8 mouse cellular contexts compared by ENCODE assay signal in the genomic region with DNA sequence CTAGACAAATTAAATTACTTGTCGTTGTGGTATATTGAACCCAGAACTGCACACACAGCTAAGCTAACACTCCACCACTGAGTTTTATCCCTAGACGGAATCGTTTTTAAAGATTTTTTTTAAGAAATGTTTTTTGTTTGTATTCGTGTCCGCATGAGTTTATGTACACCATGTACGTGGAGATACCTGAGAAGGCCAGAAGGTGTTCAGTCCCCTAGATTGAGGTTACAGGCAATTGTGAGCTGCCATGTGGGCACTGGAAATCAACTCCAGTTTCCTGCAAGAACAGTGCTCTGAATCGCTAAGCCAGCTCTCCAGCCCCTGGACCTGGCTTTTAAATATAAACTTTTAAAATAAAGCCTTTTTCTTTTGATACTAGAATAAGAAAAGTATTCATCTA. TPM values are rescaled to one million over a fixed set of nuclear protein-coding genes. Genes with fewer than 3 reads are reported as not detected.
DNase-seq lines count a peak whose midpoint lies in the region; ATAC-seq and TF ChIP-seq lines count a peak whose summit lies in the region.

No protein-coding gene starts in this region.

- no peaks in the 10 kb centered on the region for H3K36me3 ChIP-seq in kidney, embryonic 16.5 days (ENCODE audit: insufficient read depth, low read length)
- H3K36me3 ChIP-seq in embryonic facial prominence, embryonic 14.5 days (ENCODE audit: control insufficient read depth, insufficient read depth, low read length) = no peaks in the 10 kb centered on the region
- H3K36me3 ChIP-seq in hindbrain, postnatal 0 days (ENCODE audit: insufficient read depth, low read length) = no peaks in the 10 kb centered on the region
- H3K36me3 ChIP-seq in midbrain, embryonic 15.5 days (replicated peaks) = no peaks in the 10 kb centered on the region

- no peak overlapping the region for H3K27ac ChIP-seq in kidney, embryonic 16.5 days (ENCODE audit: low read length)
- H3K27ac ChIP-seq in embryonic facial prominence, embryonic 14.5 days (replicated peaks; ENCODE audit: low read depth, low read length) = no peak overlapping the region
- H3K27ac ChIP-seq in hindbrain, postnatal 0 days = no peak overlapping the region
- H3K27ac ChIP-seq in midbrain, embryonic 15.5 days = no peak overlapping the region

- H3K9me3 ChIP-seq in kidney, embryonic 16.5 days (ENCODE audit: low read length) = no peaks in the 10 kb centered on the region
- no peaks in the 10 kb centered on the region for H3K9me3 ChIP-seq in embryonic facial prominence, embryonic 14.5 days (ENCODE audit: control insufficient read depth, low read length)
- H3K9me3 ChIP-seq in hindbrain, postnatal 0 days (ENCODE audit: low read length) = no peaks in the 10 kb centered on the region
- no peaks in the 10 kb centered on the region for H3K9me3 ChIP-seq in midbrain, embryonic 15.5 days

- no peak for ATAC-seq in kidney, embryonic 16.5 days (ENCODE audit: low FRiP score, low TSS enrichment)
- no peak for ATAC-seq in embryonic facial prominence, embryonic 14.5 days (ENCODE audit: low read depth)
- no peak for ATAC-seq in hindbrain, postnatal 0 days
- ATAC-seq in midbrain, embryonic 15.5 days (replicated peaks) = no peak

- H3K9ac ChIP-seq in kidney, embryonic 16.5 days (replicated peaks; ENCODE audit: low read length) = peak overlapping the region; percentile 74
- peak overlapping the region; percentile 86 for H3K9ac ChIP-seq in embryonic facial prominence, embryonic 14.5 days (ENCODE audit: low read depth, low read length)
- peak overlapping the region; percentile 96 for H3K9ac ChIP-seq in hindbrain, postnatal 0 days (replicated peaks; ENCODE audit: low read length)
- H3K9ac ChIP-seq in midbrain, embryonic 15.5 days = peak overlapping the region; percentile 85

- DNase-seq in kidney, adult 9 months = no peak
- no peak for DNase-seq in embryonic facial prominence, embryonic 14.5 days (ENCODE audit: low spot score)
- no peak for DNase-seq in hindbrain, postnatal 0 days (ENCODE audit: low spot score)
- DNase-seq in urinary bladder, postnatal 4 days (ENCODE audit: low spot score in 2 of 2) = no peak
- no peak for DNase-seq in layer of hippocampus, adult 9-11 months
- DNase-seq in right cerebral cortex, postnatal 25 days = no peak

- peak overlapping the region; percentile 69; the same call in 1 of the 2 replicates for H3K4me3 ChIP-seq in kidney, embryonic 16.5 days (ENCODE audit: low read length)
- peak overlapping the region; percentile 83 for H3K4me3 ChIP-seq in embryonic facial prominence, embryonic 14.5 days (ENCODE audit: low read depth, low read length)
- peak overlapping the region; percentile 84 for H3K4me3 ChIP-seq in hindbrain, postnatal 0 days (ENCODE audit: low read length)
- H3K4me3 ChIP-seq in midbrain, embryonic 15.5 days = peak overlapping the region; percentile 70

- TF ChIP-seq CTCF in hindbrain, postnatal 0 days (IDR thresholded peaks at IDR 0.05; ENCODE audit: low read depth) = no peak

- 64% methylated on average over 7 of the region's 7 CpGs for WGBS in kidney, embryonic 16.5 days
- 60% methylated on average over 7 of the region's 7 CpGs for WGBS in embryonic facial prominence, embryonic 14.5 days
- 73% methylated on average over 7 of the region's 7 CpGs for WGBS in hindbrain, postnatal 0 days
- WGBS in midbrain, embryonic 15.5 days = 73% methylated on average over 7 of the region's 7 CpGs

- H3K4me2 ChIP-seq in kidney, embryonic 16.5 days (replicated peaks; ENCODE audit: low read depth, low read length) = peak overlapping the region; percentile 73
- peak overlapping the region; percentile 56 for H3K4me2 ChIP-seq in embryonic facial prominence, embryonic 14.5 days (ENCODE audit: low read depth, low read length)
- peak overlapping the region; percentile 67 for H3K4me2 ChIP-seq in hindbrain, postnatal 0 days (ENCODE audit: low read depth, low read length)
- H3K4me2 ChIP-seq in midbrain, embryonic 15.5 days = peak overlapping the region; percentile 64

- H3K4me1 ChIP-seq in kidney, embryonic 16.5 days (ENCODE audit: insufficient read depth, low read length) = peaks cover 14% of the 10 kb centered on the region
- peaks cover 15% of the 10 kb centered on the region for H3K4me1 ChIP-seq in embryonic facial prominence, embryonic 14.5 days (ENCODE audit: control insufficient read depth, insufficient read depth, low read length)
- H3K4me1 ChIP-seq in hindbrain, postnatal 0 days (ENCODE audit: insufficient read depth, low read length) = peaks cover 7% of the 10 kb centered on the region; the same call in 1 of the 2 replicates
- H3K4me1 ChIP-seq in midbrain, embryonic 15.5 days = peaks cover 17% of the 10 kb centered on the region

- H3K27me3 ChIP-seq in kidney, embryonic 16.5 days (ENCODE audit: insufficient read depth, low read length) = no peaks in the 10 kb centered on the region
- H3K27me3 ChIP-seq in embryonic facial prominence, embryonic 14.5 days (replicated peaks; ENCODE audit: control insufficient read depth, insufficient read depth, low read length) = no peaks in the 10 kb centered on the region
- H3K27me3 ChIP-seq in hindbrain, postnatal 0 days (ENCODE audit: insufficient read depth, low read length) = no peaks in the 10 kb centered on the region
- H3K27me3 ChIP-seq in midbrain, embryonic 15.5 days (replicated peaks) = no peaks in the 10 kb centered on the region

RNA-seq across cellular contexts. Expression of gene Kmt2c, which starts 2.1 kb away (rescaled TPM):
- polyA plus RNA-seq in kidney, embryonic 16.5 days (2015; fragmentation: Nextera tagmentation; extraction: Ambion mirVana) = 10.0 and 13.0 TPM in 2 replicates
- 19.9 and 20.0 TPM in 2 replicates for polyA plus RNA-seq in embryonic facial prominence, embryonic 14.5 days (2014; fragmentation: Nextera tagmentation; extraction: Ambion mirVana)
- 40.2 and 46.5 TPM in 2 replicates for total RNA-seq in hindbrain, postnatal 0 days (2014; rRNA removed)
- 10.8 and 11.1 TPM in 2 replicates for polyA plus RNA-seq in hindbrain, postnatal 0 days (2015; fragmentation: Nextera tagmentation; extraction: Ambion mirVana)
- polyA plus RNA-seq in midbrain, embryonic 15.5 days (2015; fragmentation: Nextera tagmentation; extraction: Ambion mirVana) = 20.4 and 20.8 TPM in 2 replicates

RNA-seq across cellular contexts. Expression of gene Cct8l1, which starts 15.2 kb away (rescaled TPM):
- polyA plus RNA-seq in kidney, embryonic 16.5 days (2015; fragmentation: Nextera tagmentation; extraction: Ambion mirVana) = not detected in 2 replicates
- not detected in 2 replicates for polyA plus RNA-seq in embryonic facial prominence, embryonic 14.5 days (2014; fragmentation: Nextera tagmentation; extraction: Ambion mirVana)
- not detected in 2 replicates for total RNA-seq in hindbrain, postnatal 0 days (2014; rRNA removed)
- polyA plus RNA-seq in hindbrain, postnatal 0 days (2015; fragmentation: Nextera tagmentation; extraction: Ambion mirVana) = not detected in 2 replicates
- polyA plus RNA-seq in midbrain, embryonic 15.5 days (2015; fragmentation: Nextera tagmentation; extraction: Ambion mirVana) = not detected in 2 replicates
